Comparison of ENCODE assay signal across 11 mouse cellular contexts in the genomic region with DNA sequence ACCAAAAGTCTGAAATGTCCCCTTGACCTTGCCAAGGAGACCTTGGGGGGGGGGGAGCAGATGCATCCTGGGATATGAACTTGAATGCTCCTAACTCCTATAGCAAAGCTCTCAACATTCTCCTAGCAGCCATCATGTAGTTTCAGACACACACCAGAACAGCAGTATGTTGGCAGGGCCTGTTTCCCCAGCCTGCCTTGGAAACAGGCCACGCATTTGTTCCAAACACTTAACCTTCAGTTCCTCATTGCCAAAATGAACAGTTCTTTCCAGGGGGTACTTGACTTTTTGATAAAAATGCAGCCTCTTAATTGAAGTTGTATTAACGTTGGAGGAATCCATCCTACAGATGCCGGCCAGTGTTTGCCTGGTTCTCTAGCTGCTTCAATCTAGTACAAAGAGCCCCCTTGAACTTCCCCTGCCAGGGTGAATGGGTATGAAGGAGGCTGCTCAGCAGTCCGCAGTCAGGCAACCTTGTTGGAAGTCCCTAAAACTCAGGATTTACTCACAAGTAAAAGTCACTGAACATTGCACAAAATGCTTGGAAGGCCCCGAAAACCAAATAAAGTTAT. TPM values are rescaled to one million over a fixed set of nuclear protein-coding genes. Genes with fewer than 3 reads are reported as not detected.
DNase-seq lines count a peak whose midpoint lies in the region.
"Had no signal": no experiment of that assay in that cellular context is flagged by ENCODE, and none has a peak within 500 bp of the region (broad histone marks: within the 10 kb centered on the region; RNA-seq: fewer than 3 reads in every experiment).

No protein-coding gene starts in this region.

- peak; percentile 5 to 36 for DNase-seq in adrenal gland, postnatal 36 days
- DNase-seq in adrenal gland, postnatal 4 days (ENCODE audit: low spot score in 2 of 2) = no peak
- peak; percentile 24 for DNase-seq in kidney, adult 18-20 months
- no peak for DNase-seq in kidney, adult 8-10 months
- DNase-seq in heart, adult 8-10 months (ENCODE audit: low spot score) = peak; percentile 41
- DNase-seq in lung, adult 18-20 months = peak; percentile 13 to 33
- DNase-seq in embryo, embryonic 11 days = no peak
- no peak for DNase-seq in frontal cortex, postnatal 10 days (ENCODE audit: low spot score in 2 of 2)
- DNase-seq: gastrocnemius, postnatal 36 days; right cerebral cortex, adult 18-20 months had no signal

RNA-seq across cellular contexts. Expression of a gene that starts 41.9 kb away (rescaled TPM):
- total RNA-seq in adrenal gland, postnatal 36 days (2021) = not detected
- under 1 TPM in 1 of 2 experiments, not detected in 1; 0.22 TPM for total RNA-seq in adrenal gland, postnatal 4 days (2021)
- total RNA-seq in heart, adult 8-10 months (2022) = under 1 TPM; 0.19 to 0.66 (median 0.22) TPM
- total RNA-seq: MEL had no signal

Comparison
In these comparisons a context has a peak if more than half of its experiments do, and no peak if none do; other contexts are left out.
1. DNase-seq: peak in adrenal gland, postnatal 36 days (2 of 2), kidney, adult 18-20 months (single experiment), heart, adult 8-10 months (single experiment) and lung, adult 18-20 months (2 of 2); none in adrenal gland, postnatal 4 days (0 of 2), kidney, adult 8-10 months (0 of 2), embryo, embryonic 11 days (single experiment) and frontal cortex, postnatal 10 days (0 of 2).